Mouse (Mus musculus) urinary bladder, adult 2 months (tissue): ENCODE results near the gene Oas1g. TPM values are rescaled to one million over a fixed set of nuclear protein-coding genes. Genes with fewer than 3 reads are reported as not detected.
"Not testable (repeated sequence)": the region's sequence is repeated elsewhere in the genome, so short reads cannot be mapped to it uniquely, and the experiment has no call there.

Source experiments
- DNase-seq: peaks from one replicate; pipeline ENCODE4 v3.0.0; 2022; ENCODE audit warnings: low spot score
- polyA plus RNA-seq: library from polyadenylated mRNA; depleted of rRNA; stranded (reverse); fragments of >200 nt; gene quantifications from 2 replicates; pipeline ENCODE4 v1.2.3, GENCODE M21; 2012; rRNA removed

Oas1g gene
- polyA plus RNA-seq = 2.4 and 3.1 TPM in 2 replicates

DNA sequence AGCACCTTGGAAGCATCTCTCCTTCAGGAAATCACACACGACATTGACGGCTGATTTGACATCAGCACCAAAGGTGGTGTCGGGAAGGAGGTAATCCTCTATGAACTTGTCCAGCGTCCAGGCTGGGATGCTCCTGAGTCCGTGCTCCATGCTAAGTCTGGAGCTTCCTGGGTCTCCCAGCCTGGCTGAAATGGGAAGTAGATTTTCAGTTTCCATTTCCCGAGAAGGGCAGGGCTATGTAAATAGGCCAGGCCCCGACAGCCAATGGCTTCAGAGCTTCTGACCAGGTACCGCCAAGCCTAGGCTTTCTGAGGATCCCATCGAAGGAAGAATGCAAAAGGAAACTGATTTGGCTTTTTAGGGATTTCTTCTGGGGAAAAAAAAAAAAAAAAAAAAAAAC is at the start of gene Oas1g:
Gene Oas1g, minus strand, starts transcription at position 201 of the 400 bp plus-strand sequence.
- DNase-seq = not testable (repeated sequence)

DNA sequence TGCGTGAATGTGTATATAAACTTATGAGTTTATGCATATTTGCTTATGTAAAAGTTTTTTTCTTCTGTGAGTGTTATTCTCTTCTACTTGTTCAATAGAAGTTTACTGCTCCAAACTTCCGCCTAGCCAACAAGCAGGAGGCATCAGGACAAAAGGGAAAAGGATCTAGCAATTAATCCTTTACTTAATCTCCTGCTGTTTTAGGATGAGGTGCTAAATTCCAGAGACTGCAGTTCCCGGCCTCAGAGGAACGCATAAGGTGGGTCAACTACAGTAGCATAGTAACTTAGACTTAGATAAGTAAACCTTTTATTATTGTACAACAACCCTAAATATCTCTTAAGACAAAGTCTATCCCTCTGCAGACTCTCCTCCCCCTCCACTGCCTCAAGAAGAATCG is 46.6 kb upstream of the Oas1g start:
- DNase-seq = no peak

GRCm38 (mm10) chr5:120927036-120927435 is 39.6 kb upstream of the Oas1g start:
- peak; percentile 16 for DNase-seq

GRCm38 (mm10) chr5:120926311-120926710 is 38.9 kb upstream of the Oas1g start:
- DNase-seq = peak; percentile 8

- not testable (repeated sequence) for DNase-seq
Observed at GRCm38 (mm10) chr5:120924520-120924919, 37.1 kb upstream of the Oas1g start.

- DNase-seq = no peak
Observed at GRCm38 (mm10) chr5:120923969-120924368, 36.6 kb upstream of the Oas1g start.

DNA sequence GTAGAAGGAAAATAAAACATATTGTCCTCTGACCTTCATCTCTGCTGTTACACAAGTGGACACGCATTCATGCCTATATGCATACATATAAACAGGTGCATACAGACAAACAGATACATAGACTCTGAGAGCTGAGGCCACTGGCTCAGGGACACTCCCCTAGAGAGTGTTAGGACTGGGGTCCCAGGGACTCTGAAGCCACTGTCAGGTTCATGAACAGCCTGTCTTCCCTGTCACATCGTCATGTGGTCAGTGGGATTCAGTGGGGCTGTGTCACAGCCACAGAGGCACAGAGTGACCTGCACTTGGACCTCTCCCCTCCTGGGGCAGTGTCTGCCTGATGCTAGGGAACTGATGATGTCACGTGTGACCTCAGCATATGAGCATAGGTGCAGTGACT is 32.9 kb upstream of the Oas1g start:
- no peak for DNase-seq

- not testable (repeated sequence) for DNase-seq
Observed at GRCm38 (mm10) chr5:120919156-120919935, 31.9 kb upstream of the Oas1g start.

DNA sequence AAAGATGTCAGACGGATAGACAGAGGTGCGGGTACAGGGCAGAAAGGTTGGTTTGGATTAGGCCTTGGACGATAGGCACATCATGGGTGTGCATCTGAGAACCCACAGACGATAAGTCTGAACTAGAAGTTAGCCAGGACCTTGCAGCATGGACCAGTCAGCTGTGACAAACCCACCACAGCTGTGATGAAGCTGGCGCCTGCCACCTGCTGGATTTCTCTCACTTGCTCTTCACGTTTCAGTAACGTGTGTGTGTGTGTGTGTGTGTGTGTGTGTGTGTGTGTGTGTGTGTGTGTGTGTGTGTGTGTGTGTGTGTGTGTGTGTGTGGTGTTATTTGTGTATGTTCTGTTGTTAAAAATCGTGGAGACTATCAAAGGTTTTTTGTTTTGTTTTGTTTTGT is 26.8 kb upstream of the Oas1g start, which contains the start of gene Oas1d:
Gene Oas1d, plus strand, starts transcription at position 333 of the 400 bp plus-strand sequence.
- not testable (repeated sequence) for DNase-seq

DNA sequence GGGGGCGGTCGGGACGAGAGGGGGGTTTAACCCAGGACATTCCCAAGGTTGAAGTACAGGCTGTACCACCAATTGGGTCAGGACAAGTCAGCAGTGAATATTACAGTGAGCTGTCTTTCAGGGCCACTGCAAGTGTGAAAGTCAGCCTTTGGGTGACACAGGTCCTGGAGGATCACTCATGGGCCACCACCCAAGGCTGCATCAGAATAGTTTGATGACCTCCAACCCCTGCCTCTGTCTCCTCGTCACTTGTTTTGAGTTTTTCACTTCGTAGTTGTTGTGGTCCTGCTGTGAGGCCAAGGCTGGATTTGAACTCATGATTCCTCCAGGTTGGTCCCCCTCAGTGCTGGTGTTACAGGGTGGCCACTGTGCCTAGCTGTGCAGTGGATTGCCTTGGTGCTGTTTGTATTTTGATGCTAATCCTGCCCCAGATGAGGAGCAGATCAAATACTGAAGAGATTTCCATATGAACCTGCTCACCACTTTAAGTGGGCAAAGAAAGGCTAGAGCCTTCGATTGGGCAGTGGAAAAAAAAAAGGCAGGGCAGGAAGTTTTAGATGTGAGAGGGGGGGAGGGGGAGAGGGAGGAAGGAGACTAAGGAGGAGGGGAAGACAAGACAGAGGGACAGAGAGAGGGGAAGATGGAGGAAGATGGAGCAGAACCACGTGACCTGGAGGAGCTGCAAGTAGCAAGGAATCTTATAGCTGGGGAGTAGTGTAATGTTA is 20.9 kb upstream of the Oas1g start:
- DNase-seq = no peak

GRCm38 (mm10) chr5:120906791-120907733 is 19.6 kb upstream of the Oas1g start, which contains the start of gene Oas1a:
Oas1a (minus strand) TSS chr5:120907521.
- DNase-seq = not testable (repeated sequence)

DNA sequence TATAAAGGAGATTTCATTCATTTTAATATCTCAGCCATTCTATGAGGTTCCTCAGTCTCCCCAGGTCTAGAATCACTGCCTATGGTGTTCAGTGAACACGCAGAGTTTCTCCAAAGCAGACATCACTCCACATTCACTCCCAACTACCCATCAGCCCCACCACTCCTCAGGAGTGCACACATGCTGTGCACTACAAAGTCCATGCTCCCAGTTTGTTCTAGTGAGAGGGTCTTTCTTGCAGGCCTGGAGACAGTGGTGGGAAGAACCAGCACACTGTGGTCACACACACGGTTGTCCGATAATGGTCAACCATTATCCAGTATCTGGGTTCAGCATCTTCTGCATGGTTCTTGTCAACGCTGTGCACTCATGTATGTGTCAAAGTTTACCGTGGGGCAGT is 14.6 kb upstream of the Oas1g start:
- no peak for DNase-seq

GRCm38 (mm10) chr5:120900666-120901065 is 13.3 kb upstream of the Oas1g start:
- DNase-seq = no peak

DNA sequence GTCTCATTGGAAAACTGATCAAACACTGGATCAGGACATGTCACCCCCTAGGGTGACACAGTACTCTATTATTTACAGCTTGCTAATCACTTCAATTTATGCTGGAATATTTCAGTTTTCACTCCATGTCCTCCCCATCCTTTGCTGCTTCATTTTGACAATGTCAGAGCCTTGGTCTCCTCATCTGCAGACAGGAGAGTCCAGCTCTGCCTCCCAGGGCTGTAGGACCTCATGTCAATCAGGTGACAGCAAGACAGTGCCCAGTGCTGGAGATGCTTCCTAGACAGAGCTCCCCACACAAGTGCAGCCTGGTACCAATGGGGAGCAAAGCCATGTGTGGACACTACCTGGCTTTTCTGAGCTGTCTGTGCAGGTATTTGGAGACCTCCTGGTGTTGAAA is 11.3 kb upstream of the Oas1g start:
- no peak for DNase-seq

DNA sequence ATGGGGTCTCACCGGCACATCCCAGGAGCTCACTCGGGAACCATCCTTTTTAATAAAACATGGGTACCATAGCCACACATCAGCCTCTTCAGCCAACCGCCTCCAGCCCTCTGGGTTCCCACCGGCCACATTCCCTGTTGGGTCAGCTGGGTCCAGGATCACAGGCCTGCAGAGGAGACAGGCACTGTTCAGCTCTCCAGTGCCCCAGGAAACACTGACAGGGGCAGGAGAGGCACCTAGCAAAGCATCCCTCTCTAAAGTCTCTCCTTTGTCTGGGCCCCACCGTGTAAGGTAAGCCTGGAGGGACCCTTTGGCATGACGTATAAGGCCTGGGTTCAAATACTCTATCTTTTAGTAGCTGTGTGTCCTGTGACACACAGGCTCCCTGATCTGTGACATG is 10.9 kb upstream of the Oas1g start:
- no peak for DNase-seq

DNA sequence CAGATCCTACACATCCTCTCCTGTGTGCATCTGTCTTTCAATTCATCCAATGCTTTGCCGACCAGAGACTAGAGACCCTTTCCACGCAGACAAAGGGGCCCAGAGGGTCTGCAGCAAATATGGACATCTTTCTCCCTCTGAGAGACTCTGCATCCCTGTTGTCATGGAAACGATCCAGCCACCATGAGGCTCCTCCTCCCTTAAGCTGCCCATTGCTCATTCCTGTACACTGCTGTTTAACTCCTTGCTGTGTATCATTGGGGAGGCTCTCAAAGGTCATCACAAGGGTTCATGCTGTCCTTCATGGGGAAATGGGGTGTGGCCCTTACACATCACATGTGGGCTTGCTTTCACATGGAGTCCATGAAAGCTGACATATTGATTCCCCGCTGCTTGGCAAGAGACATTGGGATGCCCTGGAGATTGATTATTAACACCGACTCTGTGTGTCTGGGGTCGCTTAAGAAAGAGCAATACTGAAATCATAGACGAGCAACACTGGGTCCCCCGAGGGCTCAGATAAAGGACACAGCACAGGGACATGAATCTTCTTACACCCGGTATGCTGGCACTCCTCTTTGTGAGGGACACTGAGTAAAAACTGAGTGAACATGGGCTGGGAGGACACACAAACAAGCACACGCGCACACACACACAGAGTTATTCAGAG is 8.0 kb upstream of the Oas1g start:
- no peak for DNase-seq

DNA sequence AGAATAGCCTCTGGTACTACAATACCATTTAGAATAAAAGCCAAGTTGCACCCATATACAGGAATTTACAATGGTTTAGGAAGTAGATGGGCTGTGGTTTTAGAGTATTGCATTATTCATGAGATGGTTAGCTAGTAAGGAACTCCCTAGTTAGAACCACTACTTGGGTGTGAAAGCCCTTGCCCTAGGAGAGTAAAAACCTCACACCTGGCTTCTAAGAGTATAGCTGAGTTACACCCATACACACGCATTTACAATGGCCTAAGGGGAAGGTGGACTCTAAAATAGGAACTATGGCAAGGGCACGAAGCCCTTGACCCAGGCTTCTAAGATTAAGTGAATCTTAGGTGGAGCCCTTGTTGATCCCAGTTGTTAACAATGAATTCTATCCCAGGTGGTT is 7.3 kb upstream of the Oas1g start:
- DNase-seq = not testable (repeated sequence)

- not testable (repeated sequence) for DNase-seq
Observed at GRCm38 (mm10) chr5:120893866-120894265, 6.5 kb upstream of the Oas1g start.

- DNase-seq = no peak
Observed at GRCm38 (mm10) chr5:120892243-120892660, 4.8 kb upstream of the Oas1g start.

DNA sequence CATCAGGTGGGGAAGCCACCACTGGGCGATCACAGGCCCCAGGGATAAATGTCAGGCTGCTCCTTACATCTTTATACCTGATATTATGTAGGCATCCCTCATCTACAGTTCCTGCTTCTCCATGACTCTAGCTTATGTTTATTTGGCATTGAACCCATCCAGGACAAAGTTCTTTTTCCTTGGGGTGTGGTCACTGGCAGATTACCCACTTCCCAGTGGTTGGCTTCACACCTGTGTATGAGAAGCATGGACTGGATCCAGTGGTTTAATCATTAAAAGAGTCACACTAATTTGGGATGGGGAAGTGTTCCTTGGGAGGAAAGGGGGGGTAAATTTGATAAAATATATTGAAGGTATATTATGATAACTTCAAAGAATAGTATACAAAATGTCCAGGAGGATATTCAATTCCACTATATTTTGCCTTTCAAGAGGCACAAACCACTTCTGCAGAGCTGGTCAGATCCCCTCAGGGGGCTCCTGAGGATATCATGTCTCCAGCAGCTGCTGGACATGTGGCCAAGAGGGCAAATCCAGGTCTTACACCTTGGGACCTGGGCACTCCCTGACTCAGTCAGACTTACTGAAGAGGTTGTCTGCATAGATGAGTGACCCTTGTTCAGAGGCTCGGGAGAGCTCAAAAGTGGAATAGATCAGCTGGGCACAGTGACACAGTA is 4.3 kb upstream of the Oas1g start:
- DNase-seq = not testable (repeated sequence)

DNA sequence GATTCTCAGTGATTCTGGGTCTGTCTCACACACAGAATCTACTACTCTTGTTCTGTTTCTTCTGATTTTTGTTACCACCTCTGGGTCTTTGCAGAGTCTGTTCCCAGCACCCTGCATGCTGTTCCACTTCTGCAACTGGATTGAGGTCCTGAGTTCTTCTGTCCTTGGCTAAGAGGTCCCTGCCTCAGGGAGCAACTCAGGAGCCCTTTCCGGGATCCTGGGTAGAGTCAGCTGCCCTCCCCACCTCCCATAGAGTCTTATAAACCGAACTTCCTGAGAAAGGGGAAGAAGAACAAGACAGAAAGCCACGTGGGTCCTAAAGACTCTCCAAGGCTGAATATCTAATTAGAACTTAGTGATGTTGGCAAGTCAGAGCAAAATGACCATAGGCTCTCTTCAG is 3.6 kb upstream of the Oas1g start:
- DNase-seq = no peak
